Mouse (Mus musculus) bone marrow, adult 2 months (tissue): ENCODE measurements around the gene Cnn2. TPM values are rescaled to one million over a fixed set of nuclear protein-coding genes. Genes with fewer than 3 reads are reported as not detected.
A peak's percentile ranks its signal among the peaks of the same experiment; 100 is the strongest.
"Not testable (repeated sequence)": the region's sequence is repeated elsewhere in the genome, so short reads cannot be mapped to it uniquely, and the experiment has no call there.

Experiments
- H3K27ac ChIP-seq: fragments of 200-500 bp; 2 replicates; pipeline ENCODE4 v1.5.1; 2012; ENCODE audit warnings: low read depth, mild to moderate bottlenecking, control low read depth, inconsistent platforms, low read length; ENCODE audit not compliant: control insufficient read depth, poor library complexity, insufficient read depth
- H3K4me1 ChIP-seq: fragments of 200-500 bp; 2 replicates; pipeline ENCODE4 v1.6.1; 2011; ENCODE audit warnings: low read length; ENCODE audit not compliant: control insufficient read depth, insufficient read depth
- H3K4me3 ChIP-seq: fragments of 200-500 bp; replicated peaks from 2 replicates; pipeline ENCODE3; 2011; ENCODE audit warnings: mild to moderate bottlenecking, low read depth, low read length, control low read depth; ENCODE audit not compliant: control insufficient read depth
- CTCF ChIP-seq: fragments of 200-500 bp; IDR thresholded peaks from 2 replicates; pipeline ENCODE4 v1.5.1; 2011; ENCODE audit warnings: low read length, control low read depth; ENCODE audit not compliant: control insufficient read depth, insufficient read depth
- POLR2A ChIP-seq: fragments of 200-500 bp; IDR thresholded peaks from 2 replicates; pipeline ENCODE4 v1.6.1; 2011; ENCODE audit warnings: low read depth, mild to moderate bottlenecking, control low read depth, low read length, borderline replicate concordance; ENCODE audit not compliant: control insufficient read depth
- WGBS: fragments of 180-500 bp; shearing (Covaris S2); methylation state at CpG from one replicate; pipeline ENCODE4 v1.1.7; 2018; 5-methylcytosine and 5-hydroxymethylcytosine counted together
- polyA plus RNA-seq: library from polyadenylated mRNA; stranded (reverse); fragments of >200 nt; gene quantifications from 2 replicates; pipeline ENCODE4 v1.2.4, GENCODE M21; 2011; ENCODE audit warnings: low replicate concordance; ENCODE audit not compliant: missing spikeins, insufficient read depth, insufficient read length

Cnn2 gene
- polyA plus RNA-seq, 1 experiment, result 92.4 TPM

GRCm38 (mm10) chr10:80039559-80039979, 51.2 kb downstream of the Cnn2 start, which contains the start of gene Polr2e:
Gene Polr2e (minus strand): TSS chr10:80039795.
- peak within 1 kb of the TSS; percentile 46 for H3K27ac ChIP-seq
- peak within 1 kb of the TSS; percentile 91 for H3K4me3 ChIP-seq
- H3K4me1 ChIP-seq, result no peaks in the 10 kb centered on the region; the same call in 1 of the 2 replicates
- WGBS, result under 1% methylated on average over 40 of the region's 40 CpGs
- TF ChIP-seq CTCF, result peak; percentile 8; the same call in 1 of the 2 replicates
- TF ChIP-seq POLR2A, result peak; percentile 61; the same call in 1 of the 2 replicates

DNA sequence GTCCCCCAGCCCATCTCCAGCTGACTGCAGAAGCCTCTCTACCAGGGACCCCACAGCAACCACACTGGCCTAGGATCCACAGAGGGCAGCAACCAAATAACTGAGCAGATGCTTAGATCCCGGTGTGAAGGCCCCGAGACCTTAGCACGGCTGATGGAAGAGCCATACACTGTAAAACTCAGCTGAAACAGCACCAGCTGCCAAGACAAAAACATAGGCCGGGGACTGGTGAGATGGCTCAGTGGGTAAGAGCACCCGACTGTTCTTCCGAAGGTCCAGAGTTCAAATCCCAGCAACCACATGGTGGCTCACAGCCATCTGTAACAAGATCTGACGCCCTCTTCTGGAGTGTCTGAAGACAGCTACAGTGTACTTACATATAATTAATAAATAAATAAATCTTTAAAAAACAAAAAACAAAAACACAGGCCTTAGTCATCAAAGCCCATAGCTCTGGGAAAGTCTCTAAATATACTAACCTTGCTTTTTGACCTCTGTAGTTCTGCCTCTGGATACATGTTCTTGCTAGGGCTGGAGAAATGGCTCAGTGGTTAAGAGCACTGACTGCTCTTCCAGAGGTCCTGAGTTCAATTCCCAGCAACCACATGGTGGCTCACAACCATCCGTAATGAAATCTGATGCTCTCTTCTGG, 53.2 kb downstream of the Cnn2 start:
- not testable (repeated sequence) for H3K4me3 ChIP-seq, H3K4me1 ChIP-seq, H3K27ac ChIP-seq
- WGBS, result 81% methylated on average over 8 of the region's 8 CpGs

- TF ChIP-seq CTCF (no peak), POLR2A (no peak)
- 92% methylated on average over 4 of the region's 4 CpGs for WGBS
- H3K4me1 ChIP-seq, result no peaks in the 10 kb centered on the region; the same call in 1 of the 2 replicates
- H3K4me3 ChIP-seq, result no peak overlapping the region
- H3K27ac ChIP-seq, result no peak overlapping the region
Measured at GRCm38 (mm10) chr10:80044087-80044486, 55.7 kb downstream of the Cnn2 start.

DNA sequence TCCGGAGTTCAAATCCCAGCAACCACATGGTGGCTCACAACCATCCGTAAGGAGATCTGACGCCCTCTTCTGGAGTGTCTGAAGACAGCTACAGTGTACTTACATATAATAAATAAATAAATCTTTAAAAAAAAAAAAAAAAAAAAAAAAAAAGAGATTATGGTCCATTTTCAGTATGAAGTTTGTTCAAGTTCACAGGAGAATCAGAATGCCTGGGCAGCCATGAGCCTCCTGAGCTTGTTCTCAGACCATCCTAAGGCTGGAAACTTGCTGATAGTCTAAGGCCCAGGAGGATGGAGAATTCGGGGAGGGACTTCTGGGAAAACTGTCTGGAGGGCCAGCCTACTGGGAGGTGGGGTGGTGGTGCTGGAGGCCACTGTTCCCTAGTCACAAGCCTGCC, 57.0 kb downstream of the Cnn2 start:
- H3K4me1 ChIP-seq, H3K4me3 ChIP-seq, H3K27ac ChIP-seq: not testable (repeated sequence)
- WGBS, result 79% methylated on average over 4 of the region's 4 CpGs

Other genes starting within 250 kb of the Cnn2 start
- gene Polrmt, start 242.0 kb upstream of the Cnn2 start, polyA plus RNA-seq, result 20.0 and 29.6 TPM in 2 replicates
- not detected in 2 replicates for gene Fgf22, start 233.5 kb upstream of the Cnn2 start, polyA plus RNA-seq
- 26.5 and 42.8 TPM in 2 replicates for gene Rnf126, start 221.6 kb upstream of the Cnn2 start, polyA plus RNA-seq
- 1.0 and 1.8 TPM in 2 replicates for gene Fstl3, start 211.3 kb upstream of the Cnn2 start, polyA plus RNA-seq
- gene Prss57, start 197.6 kb upstream of the Cnn2 start, polyA plus RNA-seq, result 13.1 and 40.0 TPM in 2 replicates
- gene Palm, start 195.0 kb upstream of the Cnn2 start, polyA plus RNA-seq, result 19.7 and 36.1 TPM in 2 replicates
- gene Misp, start 167.6 kb upstream of the Cnn2 start, polyA plus RNA-seq, result not detected in 2 replicates
- 113 and 188 TPM in 2 replicates for gene Ptbp1, start 134.2 kb upstream of the Cnn2 start, polyA plus RNA-seq
- gene Prtn3, start 114.1 kb upstream of the Cnn2 start, polyA plus RNA-seq, result 143 and 259 TPM in 2 replicates
- gene Plppr3, start 114.0 kb upstream of the Cnn2 start, polyA plus RNA-seq, result 16.4 and 32.4 TPM in 2 replicates
- 102 and 162 TPM in 2 replicates for gene Elane, start 102.3 kb upstream of the Cnn2 start, polyA plus RNA-seq
- gene Cfd, start 97.7 kb upstream of the Cnn2 start, polyA plus RNA-seq, result 20.0 TPM in 1 of 2 replicates, not detected in the other
- 12.3 and 19.2 TPM in 2 replicates for gene Med16, start 79.7 kb upstream of the Cnn2 start, polyA plus RNA-seq
- not detected in 2 replicates for gene Gm26602, start 77.7 kb upstream of the Cnn2 start, polyA plus RNA-seq
- 1.5 TPM in 1 of 2 replicates, not detected in the other for gene Kiss1r, start 71.6 kb upstream of the Cnn2 start, polyA plus RNA-seq
- gene R3hdm4, start 67.4 kb upstream of the Cnn2 start, polyA plus RNA-seq, result 182 and 197 TPM in 2 replicates
- 12.4 and 27.6 TPM in 2 replicates for gene Arid3a, start 61.5 kb upstream of the Cnn2 start, polyA plus RNA-seq
- gene Wdr18, start 28.4 kb upstream of the Cnn2 start, polyA plus RNA-seq, result 26.7 and 43.3 TPM in 2 replicates
- gene Grin3b, start 17.9 kb upstream of the Cnn2 start, polyA plus RNA-seq, result not detected in 2 replicates
- gene Tmem259, start 4.3 kb upstream of the Cnn2 start, polyA plus RNA-seq, result 78.6 and 131 TPM in 2 replicates
- gene Abca7, start 7.9 kb downstream of the Cnn2 start, polyA plus RNA-seq, result 54.3 and 96.9 TPM in 2 replicates
- gene Arhgap45, start 28.1 kb downstream of the Cnn2 start, polyA plus RNA-seq, result 111 and 291 TPM in 2 replicates
- 35.6 and 44.5 TPM in 2 replicates for gene Polr2e, start 51.2 kb downstream of the Cnn2 start, polyA plus RNA-seq
- gene Gpx4, start 58.6 kb downstream of the Cnn2 start, polyA plus RNA-seq, result 948 and 2,392 TPM in 2 replicates
- 37.6 and 83.8 TPM in 2 replicates for gene Sbno2, start 117.0 kb downstream of the Cnn2 start, polyA plus RNA-seq
- gene Stk11, start 127.2 kb downstream of the Cnn2 start, polyA plus RNA-seq, result 197 and 344 TPM in 2 replicates
- 131 and 178 TPM in 2 replicates for gene Atp5d, start 150.0 kb downstream of the Cnn2 start, polyA plus RNA-seq
- gene Cbarp, start 152.3 kb downstream of the Cnn2 start, polyA plus RNA-seq, result 3.4 and 3.7 TPM in 2 replicates
- 36.0 and 53.2 TPM in 2 replicates for gene Midn, start 159.7 kb downstream of the Cnn2 start, polyA plus RNA-seq
- 200 and 277 TPM in 2 replicates for gene Cirbp, start 177.4 kb downstream of the Cnn2 start, polyA plus RNA-seq
- gene 1600002K03Rik, start 184.4 kb downstream of the Cnn2 start, polyA plus RNA-seq, result 8.8 and 23.7 TPM in 2 replicates
- 0.70 TPM in 1 of 2 replicates, not detected in the other for gene Efna2, start 190.9 kb downstream of the Cnn2 start, polyA plus RNA-seq
- gene Mum1, start 237.8 kb downstream of the Cnn2 start, polyA plus RNA-seq, result 64.4 and 77.5 TPM in 2 replicates